Mouse (Mus musculus): ENCODE measurements around the gene Klhdc7a. TPM values are rescaled to one million over a fixed set of nuclear protein-coding genes. Genes with fewer than 3 reads are reported as not detected.

Klhdc7a gene
- 0.19 and 0.20 TPM in 2 replicates for polyA plus RNA-seq (2011; ENCODE audit: insufficient read length, low read depth, missing spikeins)

- H3K27ac ChIP-seq (ENCODE audit: insufficient read depth, low read length), result no peak within 1 kb of the TSS
- H3K4me1 ChIP-seq (ENCODE audit: control insufficient read depth, insufficient read depth, low read length), result no peaks in the 10 kb centered on the region; the same call in 1 of the 2 replicates
- H3K4me3 ChIP-seq (ENCODE audit: insufficient read depth, low read length), result no peak within 1 kb of the TSS
- no peak for TF ChIP-seq CTCF (IDR thresholded peaks at IDR 0.05; ENCODE audit: borderline replicate concordance, insufficient read depth, low read length)
- no peak for TF ChIP-seq POLR2A (IDR thresholded peaks at IDR 0.05; ENCODE audit: low read depth, low read length)
Observed at GRCm38 (mm10) chr4:139967922-139968321, at the start of gene Klhdc7a. TSS of gene Klhdc7a (minus strand) at chr4:139968026.

GRCm38 (mm10) chr4:140015916-140016315 lies 48.1 kb upstream of the Klhdc7a start:
- Histone ChIP-seq H3K4me1 (ENCODE audit: control insufficient read depth, insufficient read depth, low read length) (no peaks in the 10 kb centered on the region), H3K4me3 (ENCODE audit: insufficient read depth, low read length) (no peak overlapping the region), H3K27ac (ENCODE audit: insufficient read depth, low read length) (no peak overlapping the region)
- TF ChIP-seq POLR2A (IDR thresholded peaks at IDR 0.05; ENCODE audit: low read depth, low read length), result no peak
- no peak for TF ChIP-seq CTCF (IDR thresholded peaks at IDR 0.05; ENCODE audit: borderline replicate concordance, insufficient read depth, low read length)

- no peaks in the 10 kb centered on the region for H3K4me1 ChIP-seq (ENCODE audit: control insufficient read depth, insufficient read depth, low read length)
- no peak overlapping the region for H3K4me3 ChIP-seq (ENCODE audit: insufficient read depth, low read length)
- no peak overlapping the region for H3K27ac ChIP-seq (ENCODE audit: insufficient read depth, low read length)
- TF ChIP-seq CTCF (IDR thresholded peaks at IDR 0.05; ENCODE audit: borderline replicate concordance, insufficient read depth, low read length) (no peak), POLR2A (IDR thresholded peaks at IDR 0.05; ENCODE audit: low read depth, low read length) (no peak)
Observed at GRCm38 (mm10) chr4:140010728-140011470, 43.1 kb upstream of the Klhdc7a start.

GRCm38 (mm10) chr4:140004932-140005331 lies 37.1 kb upstream of the Klhdc7a start:
- no peak overlapping the region for H3K4me3 ChIP-seq (ENCODE audit: insufficient read depth, low read length)
- no peak for TF ChIP-seq POLR2A (IDR thresholded peaks at IDR 0.05; ENCODE audit: low read depth, low read length)
- no peak overlapping the region for H3K27ac ChIP-seq (ENCODE audit: insufficient read depth, low read length)

GRCm38 (mm10) chr4:140004170-140004569 lies 36.3 kb upstream of the Klhdc7a start:
- H3K27ac ChIP-seq (ENCODE audit: insufficient read depth, low read length), result no peak overlapping the region
- H3K4me1 ChIP-seq (ENCODE audit: control insufficient read depth, insufficient read depth, low read length), result no peaks in the 10 kb centered on the region
- no peak for TF ChIP-seq CTCF (IDR thresholded peaks at IDR 0.05; ENCODE audit: borderline replicate concordance, insufficient read depth, low read length)
- TF ChIP-seq POLR2A (IDR thresholded peaks at IDR 0.05; ENCODE audit: low read depth, low read length), result no peak
- H3K4me3 ChIP-seq (ENCODE audit: insufficient read depth, low read length), result no peak overlapping the region

More at GRCm38 (mm10) chr4:140004932-140005331, 37.1 kb upstream of the Klhdc7a start:
- no peaks in the 10 kb centered on the region for H3K4me1 ChIP-seq (ENCODE audit: control insufficient read depth, insufficient read depth, low read length)

- Histone ChIP-seq H3K27ac (ENCODE audit: insufficient read depth, low read length) (no peak overlapping the region), H3K4me3 (ENCODE audit: insufficient read depth, low read length) (no peak overlapping the region), H3K4me1 (ENCODE audit: control insufficient read depth, insufficient read depth, low read length) (no peaks in the 10 kb centered on the region)
- TF ChIP-seq CTCF (IDR thresholded peaks at IDR 0.05; ENCODE audit: borderline replicate concordance, insufficient read depth, low read length), result no peak
- TF ChIP-seq POLR2A (IDR thresholded peaks at IDR 0.05; ENCODE audit: low read depth, low read length), result no peak
Observed at GRCm38 (mm10) chr4:140002069-140002468, 34.2 kb upstream of the Klhdc7a start.

GRCm38 (mm10) chr4:140000911-140001310 lies 33.1 kb upstream of the Klhdc7a start:
- no peak overlapping the region for H3K4me3 ChIP-seq (ENCODE audit: insufficient read depth, low read length)
- no peaks in the 10 kb centered on the region for H3K4me1 ChIP-seq (ENCODE audit: control insufficient read depth, insufficient read depth, low read length)
- no peak for TF ChIP-seq POLR2A (IDR thresholded peaks at IDR 0.05; ENCODE audit: low read depth, low read length)
- no peak for TF ChIP-seq CTCF (IDR thresholded peaks at IDR 0.05; ENCODE audit: borderline replicate concordance, insufficient read depth, low read length)
- H3K27ac ChIP-seq (ENCODE audit: insufficient read depth, low read length), result no peak overlapping the region

- Histone ChIP-seq H3K4me3 (ENCODE audit: insufficient read depth, low read length) (no peak overlapping the region), H3K27ac (ENCODE audit: insufficient read depth, low read length) (no peak overlapping the region), H3K4me1 (ENCODE audit: control insufficient read depth, insufficient read depth, low read length) (no peaks in the 10 kb centered on the region)
- TF ChIP-seq POLR2A (IDR thresholded peaks at IDR 0.05; ENCODE audit: low read depth, low read length) (no peak), CTCF (IDR thresholded peaks at IDR 0.05; ENCODE audit: borderline replicate concordance, insufficient read depth, low read length) (no peak)
Observed at GRCm38 (mm10) chr4:139999033-139999432, 31.2 kb upstream of the Klhdc7a start.

GRCm38 (mm10) chr4:139995659-139996058 lies 27.8 kb upstream of the Klhdc7a start:
- Histone ChIP-seq H3K4me1 (ENCODE audit: control insufficient read depth, insufficient read depth, low read length) (no peaks in the 10 kb centered on the region), H3K27ac (ENCODE audit: insufficient read depth, low read length) (no peak overlapping the region), H3K4me3 (ENCODE audit: insufficient read depth, low read length) (no peak overlapping the region)
- no peak for TF ChIP-seq POLR2A (IDR thresholded peaks at IDR 0.05; ENCODE audit: low read depth, low read length)
- no peak for TF ChIP-seq CTCF (IDR thresholded peaks at IDR 0.05; ENCODE audit: borderline replicate concordance, insufficient read depth, low read length)

- TF ChIP-seq CTCF (IDR thresholded peaks at IDR 0.05; ENCODE audit: borderline replicate concordance, insufficient read depth, low read length), result no peak
- no peak for TF ChIP-seq POLR2A (IDR thresholded peaks at IDR 0.05; ENCODE audit: low read depth, low read length)
- Histone ChIP-seq H3K4me1 (ENCODE audit: control insufficient read depth, insufficient read depth, low read length) (no peaks in the 10 kb centered on the region), H3K27ac (ENCODE audit: insufficient read depth, low read length) (no peak overlapping the region), H3K4me3 (ENCODE audit: insufficient read depth, low read length) (no peak overlapping the region)
Observed at GRCm38 (mm10) chr4:139993111-139993755, 25.4 kb upstream of the Klhdc7a start.

Measured in embryonic fibroblast, embryonic 13.5 days (primary cell).